Mouse (Mus musculus): Measurements from ENCODE around the gene Shank2. TPM values are rescaled to one million over a fixed set of nuclear protein-coding genes. Genes with fewer than 3 reads are reported as not detected.

The Shank2 gene
- total and polyA plus RNA-seq, 3 experiments = not detected

GRCm38 (mm10) chr7:144175481-144176233, 173.9 kb downstream of the Shank2 start:
- dilution Hi-C loops (cut with MboI; ENCODE audit: extremely low pct_ligation_motif_present, extremely low pct_unique_long_range_greater_than_20kb, low sequenced_read_pairs) (no loop called here), in situ Hi-C loops (cut with MboI; ENCODE audit: low pct_ligation_motif_present, low pct_unique_long_range_greater_than_20kb, low sequenced_read_pairs) (no loop called here)
- Histone ChIP-seq H3K27me3 (replicated peaks) (peaks cover 76% of the 10 kb centered on the region), H3K4me1 (ENCODE audit: control insufficient read depth in 1 of 2, insufficient read depth in 2 of 2) (peaks cover 5 to 7% of the 10 kb centered on the region in 2 experiments; a peak in 3 of 4 replicates), H3K4me3 (replicated peaks in 1 of 3; ENCODE audit: low read depth in 2 of 3, low read length in 2 of 3, poor library complexity in 1 of 3) (no peak overlapping the region), H3K4me2 (ENCODE audit: insufficient read depth, low read depth, poor library complexity, severe bottlenecking) (no peak overlapping the region), H3K9me3 (replicated peaks; ENCODE audit: low read length) (no peaks in the 10 kb centered on the region), H3K36me3 (replicated peaks in 1 of 2; ENCODE audit: control insufficient read depth in 1 of 2, insufficient read depth in 1 of 2, low read length in 1 of 2) (no peaks in the 10 kb centered on the region), H3K79me2 (replicated peaks; ENCODE audit: control insufficient read depth, extremely low read depth, insufficient read depth, poor library complexity, severe bottlenecking) (no peaks in the 10 kb centered on the region), H3K27ac (ENCODE audit: insufficient read depth, low read depth) (no peak overlapping the region), H3K9ac (ENCODE audit: insufficient read depth, low read depth) (no peak overlapping the region)
- TF ChIP-seq MAX (IDR thresholded peaks at IDR 0.05; ENCODE audit: low read length) (no peak), MXI1 (IDR thresholded peaks at IDR 0.05; ENCODE audit: low read depth, low read length) (no peak), MYC (IDR thresholded peaks at IDR 0.05; ENCODE audit: low read depth, low read length) (no peak), CHD2 (IDR thresholded peaks at IDR 0.05; ENCODE audit: low read length) (no peak), ZNF384 (IDR thresholded peaks at IDR 0.05; ENCODE audit: low read depth, low read length) (no peak), CHD1 (IDR thresholded peaks at IDR 0.05; ENCODE audit: low read depth, low read length) (no peak), IRF4 (IDR thresholded peaks at IDR 0.05; ENCODE audit: low read depth, low read length) (no peak), GABPA (IDR thresholded peaks at IDR 0.05; ENCODE audit: insufficient replicate concordance, low read depth, low read length) (no peak), TCF12 (IDR thresholded peaks at IDR 0.05; ENCODE audit: low read depth, low read length) (no peak), UBTF (IDR thresholded peaks at IDR 0.05; ENCODE audit: low read depth, low read length) (no peak), CTCF (conservative IDR thresholded peaks at IDR 0.05 in 1 of 2, IDR thresholded peaks at IDR 0.05 in 1 of 2; ENCODE audit: low read depth in 2 of 2, low read length in 2 of 2) (no peak), RAD21 (IDR thresholded peaks at IDR 0.05; ENCODE audit: low read depth, low read length) (no peak), NRF1 (IDR thresholded peaks at IDR 0.05; ENCODE audit: low read depth, low read length) (no peak)
- no peak for DNase-seq (ENCODE audit: extremely low read depth)

GRCm38 (mm10) chr7:144176234-144176730, 174.6 kb downstream of the Shank2 start:
- in situ Hi-C loops (cut with MboI; ENCODE audit: low pct_ligation_motif_present, low pct_unique_long_range_greater_than_20kb, low sequenced_read_pairs) (no loop called here), dilution Hi-C loops (cut with MboI; ENCODE audit: extremely low pct_ligation_motif_present, extremely low pct_unique_long_range_greater_than_20kb, low sequenced_read_pairs) (no loop called here)
- no peaks in the 10 kb centered on the region for H3K79me2 ChIP-seq (replicated peaks; ENCODE audit: control insufficient read depth, extremely low read depth, insufficient read depth, poor library complexity, severe bottlenecking)
- H3K9me3 ChIP-seq (replicated peaks; ENCODE audit: low read length) = no peaks in the 10 kb centered on the region
- H3K36me3 ChIP-seq (replicated peaks in 1 of 2; ENCODE audit: control insufficient read depth in 1 of 2, insufficient read depth in 1 of 2, low read length in 1 of 2) = no peaks in the 10 kb centered on the region
- H3K27me3 ChIP-seq (replicated peaks) = peaks cover 70% of the 10 kb centered on the region
- H3K4me3 ChIP-seq (replicated peaks in 1 of 3; ENCODE audit: low read depth in 2 of 3, low read length in 2 of 3, poor library complexity in 1 of 3) = no peak overlapping the region
- peaks cover 0 to 1% of the 10 kb centered on the region in 2 experiments; a peak in 2 of 4 replicates for H3K4me1 ChIP-seq (ENCODE audit: control insufficient read depth in 1 of 2, insufficient read depth in 2 of 2)
- no peak for TF ChIP-seq ZMIZ1 (IDR thresholded peaks at IDR 0.05; ENCODE audit: low read depth, low read length)
- TF ChIP-seq UBTF (IDR thresholded peaks at IDR 0.05; ENCODE audit: low read depth, low read length) = no peak
- TF ChIP-seq SMC3 (IDR thresholded peaks at IDR 0.05; ENCODE audit: low read depth, low read length) = no peak
- no peak for TF ChIP-seq E2F4 (IDR thresholded peaks at IDR 0.05; ENCODE audit: insufficient replicate concordance, low read depth, low read length)
- TF ChIP-seq POLR2AphosphoS2 (IDR thresholded peaks at IDR 0.05; ENCODE audit: low read depth, low read length) = no peak
- no peak for TF ChIP-seq EP300 (IDR thresholded peaks at IDR 0.05; ENCODE audit: low read length)
- TF ChIP-seq JUN (IDR thresholded peaks at IDR 0.05; ENCODE audit: insufficient read depth, low read depth, low read length) = no peak
- TF ChIP-seq ZNF384 (IDR thresholded peaks at IDR 0.05; ENCODE audit: low read depth, low read length) = no peak
- no peak overlapping the region for H3K4me2 ChIP-seq (ENCODE audit: insufficient read depth, low read depth, poor library complexity, severe bottlenecking)
- H3K27ac ChIP-seq (ENCODE audit: insufficient read depth, low read depth) = no peak overlapping the region
- DNase-seq (ENCODE audit: extremely low read depth) = no peak
- H3K9ac ChIP-seq (ENCODE audit: insufficient read depth, low read depth) = no peak overlapping the region
